ENCODE assay signal across 21 mouse cellular contexts in genomic region chr6:92589381-92590065, GRCm38 (mm10).
DNase-seq lines count a peak whose midpoint lies in the region; TF ChIP-seq lines count a peak whose summit lies in the region.
"Had no signal": no experiment of that assay in that cellular context is flagged by ENCODE, and none has a peak within 500 bp of the region (broad histone marks: within the 10 kb centered on the region; RNA-seq: fewer than 3 reads in every experiment).

No protein-coding gene starts in this region.

- no peak overlapping the region for H3K4me3 ChIP-seq in embryonic fibroblast, embryonic 13.5 days (ENCODE audit: insufficient read depth, low read length)
- H3K4me3 ChIP-seq: embryonic facial prominence, embryonic 10.5 days; erythroblast, embryonic 14.5 days; heart, embryonic 12.5 days; midbrain, embryonic 10.5 days; neural tube, embryonic 12.5 days; stomach, embryonic 15.5 days had no signal

- peak overlapping the region; percentile 67 for H3K27ac ChIP-seq in embryonic fibroblast, embryonic 13.5 days (ENCODE audit: insufficient read depth, low read length)
- H3K27ac ChIP-seq: embryonic facial prominence, embryonic 10.5 days; midbrain, embryonic 10.5 days; neural tube, embryonic 12.5 days; stomach, embryonic 15.5 days had no signal

- no peak for TF ChIP-seq POLR2A in embryonic fibroblast, embryonic 13.5 days (IDR thresholded peaks at IDR 0.05; ENCODE audit: low read depth, low read length)

- no peak for TF ChIP-seq CTCF in embryonic fibroblast, embryonic 13.5 days (IDR thresholded peaks at IDR 0.05; ENCODE audit: borderline replicate concordance, insufficient read depth, low read length)

- 0 out of 2 replicates have a peak, but pooled peaks cover 4% of the 10 kb centered on the region for H3K4me1 ChIP-seq in embryonic fibroblast, embryonic 13.5 days (ENCODE audit: control insufficient read depth, insufficient read depth, low read length)
- H3K4me1 ChIP-seq: embryonic facial prominence, embryonic 10.5 days; heart, embryonic 12.5 days; midbrain, embryonic 10.5 days; neural tube, embryonic 12.5 days; stomach, embryonic 15.5 days had no signal

- DNase-seq in layer of hippocampus, adult 11-12 months (ENCODE audit: low spot score): peak; percentile 56
- no peak for DNase-seq in layer of hippocampus, adult 9-10 months (ENCODE audit: low spot score)
- DNase-seq in right cerebral cortex, postnatal 36 days (ENCODE audit: low spot score in 2 of 2): peak; percentile 40 to 72
- no peak for DNase-seq in right cerebral cortex, postnatal 25 days
- DNase-seq in telencephalon, adult 2 months (ENCODE audit: low read depth, low spot score): peak; percentile 89
- no peak for DNase-seq in gastrocnemius, adult 18-20 months (ENCODE audit: low spot score)
- DNase-seq in gastrocnemius, postnatal 10 days: no peak
- DNase-seq: cerebellum, adult 11 months; cerebellum, postnatal 14 days; gastrocnemius, postnatal 36 days; kidney, postnatal 25 days; lung, adult 18-20 months; lung, postnatal 4 days; thymus, postnatal 14 days had no signal

Comparison
In these comparisons a context has a peak if more than half of its experiments do, and no peak if none do; other contexts are left out.
1. DNase-seq: peak in layer of hippocampus, adult 11-12 months (single experiment), right cerebral cortex, postnatal 36 days (2 of 2) and telencephalon, adult 2 months (single experiment); none in layer of hippocampus, adult 9-10 months (single experiment), right cerebral cortex, postnatal 25 days (single experiment), gastrocnemius, adult 18-20 months (single experiment) and gastrocnemius, postnatal 10 days (single experiment).